Mouse (Mus musculus): Measurements from ENCODE around the gene Adra2b. TPM values are rescaled to one million over a fixed set of nuclear protein-coding genes. Genes with fewer than 3 reads are reported as not detected.
A peak's percentile ranks its signal among the peaks of the same experiment; 100 is the strongest.

The Adra2b gene
- polyA plus RNA-seq (2015; fragmentation: Nextera tagmentation; extraction: Ambion mirVana) = 0.72 and 0.90 TPM in 2 replicates

- Histone ChIP-seq H3K4me2 (ENCODE audit: low read length) (peak within 1 kb of the TSS; percentile 75), H3K27me3 (replicated peaks; ENCODE audit: control insufficient read depth, insufficient read depth, low read length) (peaks cover 50% of the 10 kb centered on the region), H3K9me3 (ENCODE audit: control insufficient read depth, low read length) (no peaks in the 10 kb centered on the region), H3K4me1 (ENCODE audit: control insufficient read depth, insufficient read depth, low read depth, low read length) (peaks cover 16% of the 10 kb centered on the region), H3K36me3 (ENCODE audit: control insufficient read depth, insufficient read depth, low read length) (no peaks in the 10 kb centered on the region), H3K9ac (ENCODE audit: low read depth, low read length) (peak within 1 kb of the TSS; percentile 53), H3K4me3 (ENCODE audit: low read length) (peak within 1 kb of the TSS; percentile 47), H3K27ac (ENCODE audit: low read depth, low read length) (no peak within 1 kb of the TSS)
- ATAC-seq = peak; percentile 87
- 0% methylated on average over 43 of the region's 49 CpGs for WGBS
Measured at GRCm38 (mm10) chr2:127362459-127363281, at the start of gene Adra2b. TSS of gene Adra2b (plus strand) at chr2:127363208.

DNA sequence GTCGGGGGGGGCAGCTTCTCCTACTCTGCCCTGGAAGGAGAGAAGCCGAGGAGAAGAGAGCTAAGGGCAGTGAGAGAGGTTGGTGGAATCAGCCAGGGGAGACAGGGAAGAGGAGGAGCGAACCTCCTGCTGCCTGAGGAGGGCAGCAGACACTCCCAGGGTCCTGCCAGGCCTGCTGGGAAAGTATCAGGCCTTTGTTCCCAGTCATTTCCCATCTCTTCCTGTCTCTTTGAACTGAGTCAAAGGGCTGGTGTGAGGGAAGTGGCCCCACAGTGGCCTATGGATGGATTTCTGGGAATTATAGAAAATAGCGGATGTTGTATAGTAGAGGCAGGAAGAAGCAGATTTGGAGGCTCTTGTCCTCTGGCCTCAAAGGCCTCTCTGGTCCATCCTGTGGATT is 49.1 kb upstream of the Adra2b start:
- Histone ChIP-seq H3K4me2 (ENCODE audit: low read length) (no peak overlapping the region), H3K4me1 (ENCODE audit: control insufficient read depth, insufficient read depth, low read depth, low read length) (no peaks in the 10 kb centered on the region), H3K9me3 (ENCODE audit: control insufficient read depth, low read length) (no peaks in the 10 kb centered on the region; the same call in 1 of the 2 replicates), H3K27me3 (replicated peaks; ENCODE audit: control insufficient read depth, insufficient read depth, low read length) (no peaks in the 10 kb centered on the region), H3K4me3 (ENCODE audit: low read length) (no peak overlapping the region), H3K9ac (ENCODE audit: low read depth, low read length) (no peak overlapping the region), H3K27ac (ENCODE audit: low read depth, low read length) (no peak overlapping the region), H3K36me3 (ENCODE audit: control insufficient read depth, insufficient read depth, low read length) (no peaks in the 10 kb centered on the region)
- 63% methylated on average over 4 of the region's 4 CpGs for WGBS
- ATAC-seq = no peak

DNA sequence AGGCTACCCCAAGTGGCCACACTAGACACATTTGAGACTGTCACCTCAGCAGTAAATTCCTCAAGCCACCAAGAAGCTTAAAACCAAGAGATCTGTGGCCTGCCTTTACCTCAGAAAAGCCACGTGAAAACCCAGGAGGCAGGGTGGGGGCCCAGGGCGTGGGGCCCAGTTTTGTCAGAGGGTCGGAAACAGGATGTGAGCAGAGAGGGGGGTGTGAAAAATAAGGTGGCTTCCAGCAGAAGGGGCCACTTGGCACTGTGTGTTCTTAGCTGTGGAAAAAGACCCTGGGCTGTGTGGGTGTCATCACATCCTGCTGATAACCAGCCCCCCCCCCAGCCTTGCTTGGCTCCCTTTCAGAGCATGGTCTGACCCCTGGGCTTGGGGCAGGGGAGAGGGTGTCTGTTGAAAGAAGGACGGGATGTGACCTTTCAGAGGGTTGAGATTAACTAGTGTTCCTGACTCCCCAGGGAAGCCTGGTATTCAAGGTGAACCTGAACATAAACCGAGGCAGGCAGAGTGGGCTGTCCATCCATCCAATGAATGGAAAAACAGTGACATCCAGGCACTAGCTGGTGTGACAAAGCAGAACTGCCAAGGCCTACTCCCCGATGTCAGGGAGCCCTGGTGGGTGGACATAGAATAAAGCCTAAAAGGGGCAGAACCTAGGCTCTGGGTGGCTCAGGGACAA is 48.4 kb upstream of the Adra2b start:
- Histone ChIP-seq H3K4me3 (ENCODE audit: low read length) (no peak overlapping the region), H3K4me1 (ENCODE audit: control insufficient read depth, insufficient read depth, low read depth, low read length) (no peaks in the 10 kb centered on the region), H3K36me3 (ENCODE audit: control insufficient read depth, insufficient read depth, low read length) (no peaks in the 10 kb centered on the region), H3K4me2 (ENCODE audit: low read length) (no peak overlapping the region), H3K27me3 (replicated peaks; ENCODE audit: control insufficient read depth, insufficient read depth, low read length) (no peaks in the 10 kb centered on the region), H3K9me3 (ENCODE audit: control insufficient read depth, low read length) (no peaks in the 10 kb centered on the region; the same call in 1 of the 2 replicates), H3K9ac (ENCODE audit: low read depth, low read length) (no peak overlapping the region), H3K27ac (ENCODE audit: low read depth, low read length) (no peak overlapping the region)
- ATAC-seq = no peak
- 77% methylated on average over 6 of the region's 6 CpGs for WGBS

GRCm38 (mm10) chr2:127315155-127315470 is 47.9 kb upstream of the Adra2b start:
- H3K27me3 ChIP-seq (replicated peaks; ENCODE audit: control insufficient read depth, insufficient read depth, low read length) = no peaks in the 10 kb centered on the region
- H3K4me3 ChIP-seq (ENCODE audit: low read length) = no peak overlapping the region
- ATAC-seq = no peak
- H3K9me3 ChIP-seq (ENCODE audit: control insufficient read depth, low read length) = no peaks in the 10 kb centered on the region; the same call in 1 of the 2 replicates
- 100% methylated on average over 1 of the region's 1 CpGs for WGBS
- H3K4me1 ChIP-seq (ENCODE audit: control insufficient read depth, insufficient read depth, low read depth, low read length) = no peaks in the 10 kb centered on the region
- no peak overlapping the region for H3K9ac ChIP-seq (ENCODE audit: low read depth, low read length)
- H3K4me2 ChIP-seq (ENCODE audit: low read length) = no peak overlapping the region
- no peaks in the 10 kb centered on the region for H3K36me3 ChIP-seq (ENCODE audit: control insufficient read depth, insufficient read depth, low read length)
- H3K27ac ChIP-seq (ENCODE audit: low read depth, low read length) = no peak overlapping the region

- WGBS = 83% methylated on average over 5 of the region's 5 CpGs
- Histone ChIP-seq H3K27me3 (replicated peaks; ENCODE audit: control insufficient read depth, insufficient read depth, low read length) (no peaks in the 10 kb centered on the region), H3K9ac (ENCODE audit: low read depth, low read length) (no peak overlapping the region), H3K4me3 (ENCODE audit: low read length) (no peak overlapping the region), H3K9me3 (ENCODE audit: control insufficient read depth, low read length) (no peaks in the 10 kb centered on the region; the same call in 1 of the 2 replicates), H3K4me1 (ENCODE audit: control insufficient read depth, insufficient read depth, low read depth, low read length) (no peaks in the 10 kb centered on the region), H3K27ac (ENCODE audit: low read depth, low read length) (no peak overlapping the region), H3K36me3 (ENCODE audit: control insufficient read depth, insufficient read depth, low read length) (no peaks in the 10 kb centered on the region), H3K4me2 (ENCODE audit: low read length) (no peak overlapping the region)
- ATAC-seq = no peak
Measured at GRCm38 (mm10) chr2:127316431-127316830, 46.6 kb upstream of the Adra2b start.

DNA sequence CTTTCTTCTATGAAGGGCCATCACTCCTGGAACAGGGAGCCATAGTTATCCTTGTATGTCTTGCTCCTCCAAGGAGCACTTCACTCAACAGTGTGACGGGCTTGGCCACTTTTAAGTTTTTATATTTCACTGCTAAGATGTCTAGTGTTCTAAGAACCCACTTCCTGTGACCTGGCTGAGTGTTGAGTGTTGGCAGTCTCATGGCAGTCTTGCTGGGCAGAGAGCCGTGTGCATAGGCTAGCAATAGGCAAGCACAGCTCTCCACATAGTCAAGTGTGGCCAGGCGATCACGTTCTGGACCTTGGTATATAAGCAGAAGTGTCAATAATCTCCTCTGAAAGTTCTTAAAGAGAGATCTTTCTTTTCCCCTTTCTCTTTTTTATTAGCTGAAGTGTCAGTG is 44.9 kb upstream of the Adra2b start:
- ATAC-seq = no peak
- H3K4me3 ChIP-seq (ENCODE audit: low read length) = no peak overlapping the region
- no peaks in the 10 kb centered on the region for H3K27me3 ChIP-seq (replicated peaks; ENCODE audit: control insufficient read depth, insufficient read depth, low read length)
- H3K9ac ChIP-seq (ENCODE audit: low read depth, low read length) = no peak overlapping the region
- H3K4me2 ChIP-seq (ENCODE audit: low read length) = no peak overlapping the region
- WGBS = 88% methylated on average over 4 of the region's 4 CpGs
- H3K9me3 ChIP-seq (ENCODE audit: control insufficient read depth, low read length) = no peaks in the 10 kb centered on the region
- H3K36me3 ChIP-seq (ENCODE audit: control insufficient read depth, insufficient read depth, low read length) = no peaks in the 10 kb centered on the region
- H3K4me1 ChIP-seq (ENCODE audit: control insufficient read depth, insufficient read depth, low read depth, low read length) = no peaks in the 10 kb centered on the region
- no peak overlapping the region for H3K27ac ChIP-seq (ENCODE audit: low read depth, low read length)

- no peak overlapping the region for H3K4me2 ChIP-seq (ENCODE audit: low read length)
- H3K4me1 ChIP-seq (ENCODE audit: control insufficient read depth, insufficient read depth, low read depth, low read length) = no peaks in the 10 kb centered on the region
- H3K27ac ChIP-seq (ENCODE audit: low read depth, low read length) = no peak overlapping the region
- H3K27me3 ChIP-seq (replicated peaks; ENCODE audit: control insufficient read depth, insufficient read depth, low read length) = no peaks in the 10 kb centered on the region
- 76% methylated on average over 4 of the region's 4 CpGs for WGBS
- ATAC-seq = no peak
- H3K36me3 ChIP-seq (ENCODE audit: control insufficient read depth, insufficient read depth, low read length) = no peaks in the 10 kb centered on the region
- no peaks in the 10 kb centered on the region for H3K9me3 ChIP-seq (ENCODE audit: control insufficient read depth, low read length)
- no peak overlapping the region for H3K4me3 ChIP-seq (ENCODE audit: low read length)
- H3K9ac ChIP-seq (ENCODE audit: low read depth, low read length) = no peak overlapping the region
Measured at GRCm38 (mm10) chr2:127319071-127319470, 43.9 kb upstream of the Adra2b start.

- Histone ChIP-seq H3K4me2 (ENCODE audit: low read length) (no peak overlapping the region), H3K9me3 (ENCODE audit: control insufficient read depth, low read length) (no peaks in the 10 kb centered on the region), H3K4me3 (ENCODE audit: low read length) (no peak overlapping the region), H3K36me3 (ENCODE audit: control insufficient read depth, insufficient read depth, low read length) (no peaks in the 10 kb centered on the region), H3K27ac (ENCODE audit: low read depth, low read length) (no peak overlapping the region), H3K9ac (ENCODE audit: low read depth, low read length) (no peak overlapping the region), H3K27me3 (replicated peaks; ENCODE audit: control insufficient read depth, insufficient read depth, low read length) (no peaks in the 10 kb centered on the region), H3K4me1 (ENCODE audit: control insufficient read depth, insufficient read depth, low read depth, low read length) (no peaks in the 10 kb centered on the region)
- 88% methylated on average over 6 of the region's 6 CpGs for WGBS
- ATAC-seq = no peak
Measured at GRCm38 (mm10) chr2:127322671-127323285, 40.2 kb upstream of the Adra2b start.

DNA sequence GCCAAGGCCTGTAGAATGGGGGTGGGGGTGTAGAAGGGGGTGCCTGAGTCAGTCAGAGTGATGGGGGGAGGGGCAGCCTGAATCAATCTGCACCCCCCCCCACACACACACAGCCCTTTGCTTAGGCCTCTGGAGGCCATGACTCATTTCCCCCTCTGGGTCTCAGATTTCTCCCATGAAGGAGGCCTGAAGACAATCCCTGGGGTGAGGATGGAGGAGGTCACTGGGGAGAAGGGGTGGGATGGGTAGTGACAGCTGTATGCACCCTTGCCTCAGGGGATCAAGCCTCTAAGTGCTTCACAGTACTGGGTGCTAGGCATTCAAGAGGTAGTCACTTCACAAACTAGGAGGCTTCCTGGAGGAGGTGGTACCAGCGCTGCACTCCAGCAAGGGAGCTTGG is 39.3 kb upstream of the Adra2b start:
- Histone ChIP-seq H3K9me3 (ENCODE audit: control insufficient read depth, low read length) (no peaks in the 10 kb centered on the region), H3K4me3 (ENCODE audit: low read length) (no peak overlapping the region), H3K27me3 (replicated peaks; ENCODE audit: control insufficient read depth, insufficient read depth, low read length) (no peaks in the 10 kb centered on the region), H3K27ac (ENCODE audit: low read depth, low read length) (no peak overlapping the region), H3K36me3 (ENCODE audit: control insufficient read depth, insufficient read depth, low read length) (no peaks in the 10 kb centered on the region), H3K4me2 (ENCODE audit: low read length) (no peak overlapping the region), H3K9ac (ENCODE audit: low read depth, low read length) (no peak overlapping the region), H3K4me1 (ENCODE audit: control insufficient read depth, insufficient read depth, low read depth, low read length) (no peaks in the 10 kb centered on the region)
- 89% methylated on average over 1 of the region's 1 CpGs for WGBS
- ATAC-seq = no peak
